Mouse (Mus musculus) limb, embryonic 10.5 days (tissue): ENCODE measurements at regions not wholly inside any gene's neighbourhood (a gene's known extent, or its start where the extent isn't known, plus 50 kb on each side); places are given as distances from the start of the nearest gene placed in this dataset.

ENCODE experiments used
- DNase-seq: peaks from one replicate; pipeline ENCODE4 v3.0.0-alpha.2; 2017; ENCODE audit warnings: low spot score
- H3K27ac ChIP-seq: fragments of 300-500 bp; sonication (generic); 2 replicates; pipeline ENCODE4 v1.5.1; 2016; ENCODE audit warnings: mild to moderate bottlenecking
- H3K27me3 ChIP-seq: fragments of 300-500 bp; sonication (generic); 2 replicates; pipeline ENCODE4 v1.6.1; 2016; ENCODE audit warnings: low read depth, mild to moderate bottlenecking; ENCODE audit not compliant: poor library complexity, severe bottlenecking
- H3K36me3 ChIP-seq: fragments of 300-500 bp; sonication (generic); 2 replicates; pipeline ENCODE4 v1.6.1; 2016; ENCODE audit warnings: mild to moderate bottlenecking, moderate library complexity
- H3K4me1 ChIP-seq: fragments of 300-500 bp; sonication (generic); 2 replicates; pipeline ENCODE4 v1.6.1; 2016
- H3K4me3 ChIP-seq: fragments of 300-500 bp; sonication (generic); 2 replicates; pipeline ENCODE4 v1.5.1; 2016; ENCODE audit warnings: mild to moderate bottlenecking, moderate library complexity
- H3K9me3 ChIP-seq: fragments of 300-500 bp; sonication (generic); replicated peaks from 2 replicates; pipeline ENCODE4 v1.6.1; 2016; ENCODE audit warnings: mild to moderate bottlenecking
- WGBS: fragments of 180-500 bp; shearing (Covaris S2); methylation state at CpG from one replicate; pipeline ENCODE4 v1.1.7; 2016; 5-methylcytosine and 5-hydroxymethylcytosine counted together

DNA sequence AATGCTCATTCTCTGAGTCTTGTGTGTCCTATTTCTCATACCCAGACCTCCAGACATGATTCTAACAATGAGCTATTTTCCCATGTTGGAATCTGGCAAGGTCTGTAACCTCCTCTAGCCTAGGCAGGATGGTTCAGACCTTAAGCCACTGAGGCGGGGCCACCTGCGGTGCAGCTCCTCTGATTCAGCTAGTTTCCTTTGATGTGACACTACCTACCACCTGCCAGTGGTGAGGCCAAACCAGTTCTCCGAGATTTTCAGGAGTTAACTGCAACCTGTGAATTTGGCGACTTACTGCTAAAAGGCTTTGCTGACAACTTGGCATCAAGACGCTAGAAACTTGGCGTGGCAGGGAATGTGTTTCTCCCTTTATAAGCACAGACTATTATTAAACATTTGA, 2691.3 kb downstream of the Gm37988 start:
- no peak overlapping the region for H3K27ac ChIP-seq
- H3K36me3 ChIP-seq: no peaks in the 10 kb centered on the region
- 64% methylated on average over 6 of the region's 6 CpGs for WGBS
- no peak for DNase-seq
- H3K27me3 ChIP-seq: no peaks in the 10 kb centered on the region
- no peaks in the 10 kb centered on the region for H3K4me1 ChIP-seq
- H3K4me3 ChIP-seq: no peak overlapping the region
- H3K9me3 ChIP-seq: no peaks in the 10 kb centered on the region

DNA sequence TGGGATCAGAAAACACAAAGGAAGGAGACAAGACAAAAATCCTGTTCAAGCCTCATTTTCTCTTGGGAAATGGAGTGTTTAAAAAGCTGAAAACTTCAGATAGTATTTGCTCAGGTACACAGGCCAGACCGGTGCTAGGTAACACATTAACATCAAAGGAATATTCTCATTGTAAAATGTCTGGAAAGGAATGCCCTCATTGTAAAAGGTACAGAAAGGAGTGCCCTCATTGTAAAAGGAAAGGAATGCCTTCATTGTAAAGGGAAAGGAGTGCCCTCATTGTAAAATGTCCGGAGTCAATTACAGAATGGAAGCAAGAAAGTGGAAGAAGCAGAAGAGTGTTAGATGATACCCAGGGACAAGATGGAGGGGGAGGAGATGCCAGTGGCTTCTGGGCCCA, 2694.7 kb downstream of the Gm37988 start:
- H3K27me3 ChIP-seq: no peaks in the 10 kb centered on the region
- no peaks in the 10 kb centered on the region for H3K36me3 ChIP-seq
- H3K4me1 ChIP-seq: no peaks in the 10 kb centered on the region
- no peak overlapping the region for H3K27ac ChIP-seq
- no peak for DNase-seq
- H3K4me3 ChIP-seq: no peak overlapping the region
- WGBS: 94% methylated on average over 2 of the region's 2 CpGs
- H3K9me3 ChIP-seq: no peaks in the 10 kb centered on the region

DNA sequence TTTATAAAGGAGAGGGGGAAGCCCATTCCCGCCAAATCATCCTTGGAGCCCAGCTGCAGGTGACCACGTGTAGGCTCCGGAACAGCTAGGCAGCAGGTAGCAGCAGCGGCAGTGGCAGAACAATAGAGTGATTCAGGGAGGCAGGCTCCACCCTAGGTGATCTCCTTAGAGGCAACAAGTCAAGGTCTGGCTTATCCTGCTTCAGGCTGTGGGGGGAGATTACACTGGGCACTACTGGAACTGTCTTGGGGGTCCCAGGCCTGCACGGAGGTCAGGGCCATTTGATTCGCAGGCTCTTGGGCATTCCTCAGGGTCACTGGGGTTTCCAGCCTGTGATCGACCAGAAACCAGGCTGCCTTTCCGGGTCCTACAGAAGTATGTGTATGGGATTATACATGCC, 2711.1 kb downstream of the Gm37988 start:
- no peaks in the 10 kb centered on the region for H3K36me3 ChIP-seq
- H3K4me3 ChIP-seq: no peak overlapping the region
- no peaks in the 10 kb centered on the region for H3K4me1 ChIP-seq
- H3K27ac ChIP-seq: no peak overlapping the region
- no peaks in the 10 kb centered on the region for H3K9me3 ChIP-seq
- DNase-seq: no peak
- WGBS: 71% methylated on average over 8 of the region's 8 CpGs
- no peaks in the 10 kb centered on the region for H3K27me3 ChIP-seq

DNA sequence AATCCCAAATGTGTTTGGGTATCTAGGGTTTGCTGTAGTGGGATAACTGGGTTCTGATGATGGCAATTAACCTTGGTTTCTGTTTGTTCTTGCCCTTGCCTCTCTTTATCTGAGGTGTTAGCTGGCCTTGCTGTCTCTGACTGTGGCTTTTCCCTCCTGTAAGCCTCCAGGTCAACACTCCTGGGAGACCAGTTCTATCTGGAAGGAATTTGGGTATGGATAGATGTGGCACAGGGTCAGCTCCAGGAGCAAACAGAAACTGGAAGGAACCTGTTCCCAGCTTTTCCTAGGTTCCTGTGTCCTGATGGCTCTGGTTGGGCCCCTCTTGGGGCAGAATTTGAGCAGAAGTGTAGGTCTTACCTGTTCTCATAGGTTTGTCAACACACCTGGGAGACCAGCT, 2725.8 kb downstream of the Gm37988 start:
- Histone ChIP-seq H3K27me3 (no peaks in the 10 kb centered on the region), H3K9me3 (no peaks in the 10 kb centered on the region), H3K27ac (no peak overlapping the region)

DNA sequence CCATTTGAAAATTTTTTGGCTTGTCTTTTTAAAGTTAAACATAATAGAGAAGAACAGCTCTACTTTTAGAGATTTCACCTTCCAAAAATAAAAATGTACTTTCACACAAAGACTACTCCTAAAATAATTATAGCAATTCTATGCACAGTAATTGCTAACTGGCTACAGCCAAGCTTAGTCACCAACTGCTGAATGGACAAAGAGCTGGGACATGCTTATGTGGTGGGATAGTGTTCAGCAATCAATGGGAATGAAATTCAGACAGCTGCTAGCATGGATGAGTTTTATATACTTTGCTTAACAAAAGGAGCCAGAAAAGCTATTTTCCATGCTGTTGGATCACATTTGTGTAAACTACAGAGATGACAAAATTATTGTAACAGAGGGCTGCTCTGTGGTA, 2727.5 kb downstream of the Gm37988 start:
- H3K27me3 ChIP-seq: no peaks in the 10 kb centered on the region
- H3K4me3 ChIP-seq: no peak overlapping the region
- H3K27ac ChIP-seq: no peak overlapping the region
- no peak for DNase-seq
- no peaks in the 10 kb centered on the region for H3K36me3 ChIP-seq
- H3K4me1 ChIP-seq: no peaks in the 10 kb centered on the region
- H3K9me3 ChIP-seq: no peaks in the 10 kb centered on the region

More for the DNA sequence above, 2725.8 kb downstream of the Gm37988 start:
- no peaks in the 10 kb centered on the region for H3K36me3 ChIP-seq
- no peak for DNase-seq
- no peaks in the 10 kb centered on the region for H3K4me1 ChIP-seq
- H3K4me3 ChIP-seq: no peak overlapping the region

DNA sequence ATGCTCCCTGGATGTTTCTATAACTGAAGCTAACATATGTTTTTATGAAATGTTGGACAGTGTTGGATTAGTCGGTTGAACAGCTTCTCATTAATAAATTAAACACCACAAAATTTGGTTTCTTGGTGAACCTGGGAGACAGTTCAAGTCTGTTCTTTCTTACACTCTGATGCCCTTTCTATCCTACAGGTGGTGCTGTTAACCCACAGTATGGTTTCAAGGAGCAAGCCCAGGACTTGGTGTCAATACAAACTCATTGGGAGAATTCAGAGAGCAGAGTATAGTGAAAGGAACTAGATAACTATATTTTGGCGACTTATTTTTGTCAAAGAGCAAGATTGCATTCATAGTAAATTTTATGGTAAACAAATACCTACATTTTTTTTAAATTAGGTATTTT, 2735.8 kb downstream of the Gm37988 start:
- no peaks in the 10 kb centered on the region for H3K27me3 ChIP-seq
- no peaks in the 10 kb centered on the region for H3K36me3 ChIP-seq
- WGBS: 23% methylated on average over 2 of the region's 2 CpGs
- H3K4me3 ChIP-seq: no peak overlapping the region
- no peak overlapping the region for H3K27ac ChIP-seq
- H3K4me1 ChIP-seq: no peaks in the 10 kb centered on the region
- no peaks in the 10 kb centered on the region for H3K9me3 ChIP-seq
- DNase-seq: no peak

DNA sequence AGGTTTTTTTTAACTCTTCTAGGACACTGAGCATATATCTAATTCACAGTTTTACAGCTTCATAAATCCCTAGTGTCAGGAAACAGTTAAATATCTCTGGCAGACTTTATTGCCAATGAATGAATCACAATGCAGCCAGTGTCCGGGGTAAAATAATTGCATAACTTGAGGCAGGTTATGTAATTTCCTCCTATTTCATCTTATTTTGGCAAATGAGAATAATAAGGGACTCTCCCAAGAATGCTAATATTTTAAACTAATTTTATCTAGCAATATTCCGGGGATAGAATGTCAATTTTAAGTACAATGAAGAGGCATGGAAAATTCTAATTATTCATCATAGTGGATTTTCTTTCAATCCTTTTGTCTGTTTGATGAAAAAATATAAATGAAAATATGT, 2740.6 kb downstream of the Gm37988 start:
- no peaks in the 10 kb centered on the region for H3K36me3 ChIP-seq
- H3K4me1 ChIP-seq: no peaks in the 10 kb centered on the region
- DNase-seq: no peak
- no peak overlapping the region for H3K4me3 ChIP-seq
- WGBS: 78% methylated on average over 2 of the region's 2 CpGs
- no peak overlapping the region for H3K27ac ChIP-seq
- H3K9me3 ChIP-seq: no peaks in the 10 kb centered on the region
- no peaks in the 10 kb centered on the region for H3K27me3 ChIP-seq

DNA sequence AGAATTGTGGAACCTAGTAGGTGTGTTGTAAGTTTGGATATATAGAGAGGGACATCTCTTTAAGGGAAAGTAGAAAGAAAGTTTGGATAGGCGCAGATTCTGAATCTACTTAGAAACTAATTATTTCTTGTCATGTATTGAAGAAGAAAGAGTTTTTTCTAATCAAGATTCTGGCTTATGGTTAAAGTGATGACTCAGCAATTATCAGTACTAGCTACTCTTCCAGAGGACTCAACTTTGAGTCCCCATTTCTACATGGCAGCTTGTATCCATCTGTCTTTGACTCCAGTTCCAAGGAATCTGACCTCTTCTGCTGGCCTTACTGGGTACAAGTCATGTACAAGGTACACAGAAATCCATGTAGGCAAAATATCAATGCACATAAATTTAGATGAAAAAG, 2767.1 kb downstream of the Gm37988 start:
- Histone ChIP-seq H3K36me3 (no peaks in the 10 kb centered on the region), H3K4me1 (no peaks in the 10 kb centered on the region), H3K9me3 (no peaks in the 10 kb centered on the region), H3K27me3 (no peaks in the 10 kb centered on the region), H3K4me3 (no peak overlapping the region), H3K27ac (no peak overlapping the region)
- 95% methylated on average over 1 of the region's 1 CpGs for WGBS
- no peak for DNase-seq

DNA sequence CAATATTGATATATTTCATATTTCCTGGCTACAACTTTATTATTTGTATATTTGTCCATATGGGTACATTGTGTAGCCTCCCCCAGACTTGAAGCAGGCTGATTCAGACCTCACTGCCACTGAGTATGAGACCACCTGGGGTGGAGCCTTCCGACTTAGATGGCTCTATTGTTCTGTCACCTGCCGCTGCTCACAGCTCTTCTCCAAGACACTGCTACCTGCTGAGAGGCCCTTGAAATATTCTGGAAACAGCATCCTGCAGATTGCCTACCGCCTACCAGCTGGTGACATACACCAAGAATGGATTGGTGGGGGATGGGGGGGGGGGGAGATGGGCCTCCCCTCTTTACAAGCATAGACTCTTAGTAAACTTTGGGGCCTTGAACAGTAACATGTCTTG, 2778.7 kb downstream of the Gm37988 start:
- WGBS: 67% methylated on average over 3 of the region's 3 CpGs

DNA sequence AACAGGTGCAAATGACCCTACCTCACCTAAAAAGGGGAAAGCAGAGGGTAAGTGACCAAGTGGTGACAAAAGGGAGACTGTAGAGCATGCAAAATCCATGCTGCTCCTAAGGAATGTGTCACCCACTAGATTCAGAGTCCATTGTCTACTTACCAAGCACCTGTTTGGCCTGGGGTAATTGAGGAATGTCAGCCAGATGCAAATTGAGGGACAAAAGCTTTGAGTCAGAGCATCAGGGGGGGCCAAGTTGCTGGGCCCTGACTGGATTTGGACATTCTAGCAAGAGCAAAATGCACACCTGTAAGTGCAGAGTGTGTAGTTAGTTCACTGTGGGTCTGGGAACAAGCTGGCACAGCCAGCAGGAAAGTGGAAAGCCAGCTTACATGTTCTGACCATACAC, 2783.6 kb downstream of the Gm37988 start:
- no peaks in the 10 kb centered on the region for H3K4me1 ChIP-seq
- H3K4me3 ChIP-seq: no peak overlapping the region
- H3K27ac ChIP-seq: no peak overlapping the region
- no peaks in the 10 kb centered on the region for H3K27me3 ChIP-seq
- H3K36me3 ChIP-seq: no peaks in the 10 kb centered on the region
- no peaks in the 10 kb centered on the region for H3K9me3 ChIP-seq
- no peak for DNase-seq

More for the DNA sequence above, 2778.7 kb downstream of the Gm37988 start:
- no peak overlapping the region for H3K27ac ChIP-seq
- H3K4me1 ChIP-seq: no peaks in the 10 kb centered on the region
- H3K36me3 ChIP-seq: no peaks in the 10 kb centered on the region
- no peak overlapping the region for H3K4me3 ChIP-seq
- DNase-seq: no peak
- no peaks in the 10 kb centered on the region for H3K9me3 ChIP-seq
- H3K27me3 ChIP-seq: no peaks in the 10 kb centered on the region
